Mouse (Mus musculus) kidney, embryonic 15.5 days (tissue): ENCODE measurements around the gene Gga3. TPM values are rescaled to one million over a fixed set of nuclear protein-coding genes. Genes with fewer than 3 reads are reported as not detected.

Experiments used
- ATAC-seq: fragments of 200-750 bp; cut with Nextera tagmentation; replicated peaks from 2 replicates; pipeline ENCODE4 v1.8.0; 2017; ENCODE audit warnings: moderate TSS enrichment; ENCODE audit not compliant: low FRiP score
- H3K27ac ChIP-seq: fragments of 300-500 bp; sonication (generic); 2 replicates; pipeline ENCODE4 v1.5.1; 2015; ENCODE audit warnings: mild to moderate bottlenecking, inconsistent platforms
- H3K27me3 ChIP-seq: fragments of 300-500 bp; sonication (generic); 2 replicates; pipeline ENCODE4 v1.6.1; 2015; ENCODE audit warnings: inconsistent platforms
- H3K36me3 ChIP-seq: fragments of 300-500 bp; sonication (generic); 2 replicates; pipeline ENCODE4 v1.6.1; 2015; ENCODE audit warnings: inconsistent platforms
- H3K4me1 ChIP-seq: fragments of 300-500 bp; sonication (generic); 2 replicates; pipeline ENCODE4 v1.6.1; 2015; ENCODE audit warnings: inconsistent platforms
- H3K4me2 ChIP-seq: fragments of 300-500 bp; sonication (generic); 2 replicates; pipeline ENCODE4 v1.6.1; 2015; ENCODE audit warnings: moderate library complexity, mild to moderate bottlenecking, inconsistent platforms
- H3K4me3 ChIP-seq: fragments of 300-500 bp; sonication (generic); replicated peaks from 2 replicates; pipeline ENCODE4 v1.5.1; 2015; ENCODE audit warnings: mild to moderate bottlenecking, inconsistent platforms
- H3K9ac ChIP-seq: fragments of 300-500 bp; sonication (generic); 2 replicates; pipeline ENCODE4 v1.6.1; 2015; ENCODE audit warnings: mild to moderate bottlenecking, inconsistent platforms
- H3K9me3 ChIP-seq: fragments of 300-500 bp; sonication (generic); replicated peaks from 2 replicates; pipeline ENCODE4 v1.6.1; 2016; ENCODE audit warnings: inconsistent platforms
- WGBS: fragments of 180-500 bp; shearing (Covaris S2); methylation state at CpG from one replicate; pipeline ENCODE4 v1.1.7; 2015; ENCODE audit warnings: mixed read lengths; 5-methylcytosine and 5-hydroxymethylcytosine counted together
- polyA plus RNA-seq: library from polyadenylated mRNA; unstranded; fragments of >200 nt; fragmentation: Nextera tagmentation; extraction: Ambion mirVana; gene quantifications from 2 replicates; pipeline ENCODE4 v1.2.1, GENCODE M21; 2015

Gene Gga3
- polyA plus RNA-seq, 1 experiment from 2014 or later = 20.7 TPM

DNA sequence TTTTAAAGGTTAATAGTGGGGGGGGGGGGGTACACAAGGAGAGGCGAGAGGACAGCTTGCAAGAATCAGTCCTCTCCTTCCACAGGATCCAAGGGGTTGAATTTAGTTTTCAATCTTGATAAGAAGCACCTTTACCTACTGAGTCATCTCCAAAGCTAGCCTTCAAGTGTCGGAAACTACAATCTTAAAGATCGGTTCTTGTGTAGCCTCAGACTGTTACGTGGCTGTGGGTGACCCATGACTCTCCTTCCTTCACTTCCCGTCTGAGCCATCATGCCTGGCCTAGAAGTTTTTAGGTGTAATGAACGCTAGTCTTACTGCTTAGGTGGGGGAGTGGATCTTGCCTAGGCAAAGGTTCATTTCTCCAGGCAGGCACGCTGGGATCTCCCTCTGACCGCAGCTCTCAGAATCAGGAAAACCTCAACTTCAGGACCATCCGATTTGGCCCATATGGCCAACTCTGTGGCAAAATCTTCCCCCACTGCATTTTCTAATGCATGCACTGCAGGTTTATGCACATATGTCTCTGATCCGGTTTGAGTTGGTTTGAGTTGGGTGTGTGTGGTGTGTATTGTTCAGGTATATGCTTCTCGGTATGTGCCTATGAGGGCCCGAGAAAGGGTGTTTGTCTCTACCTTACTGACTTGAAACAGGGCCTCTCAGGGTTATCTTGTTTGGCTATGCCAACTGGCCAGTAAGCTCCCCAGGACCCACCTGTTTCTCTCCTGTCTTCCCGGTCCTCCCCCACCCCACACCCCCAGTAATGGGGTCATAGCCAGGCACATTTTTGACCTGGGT is 26.1 kb upstream of the Gga3 start:
- Histone ChIP-seq H3K27ac (no peak overlapping the region), H3K27me3 (no peaks in the 10 kb centered on the region), H3K9me3 (no peaks in the 10 kb centered on the region), H3K4me1 (peaks cover 33% of the 10 kb centered on the region), H3K9ac (no peak overlapping the region), H3K4me2 (no peak overlapping the region), H3K4me3 (no peak overlapping the region), H3K36me3 (no peaks in the 10 kb centered on the region)
- WGBS = 79% methylated on average over 13 of the region's 13 CpGs
- no peak for ATAC-seq

DNA sequence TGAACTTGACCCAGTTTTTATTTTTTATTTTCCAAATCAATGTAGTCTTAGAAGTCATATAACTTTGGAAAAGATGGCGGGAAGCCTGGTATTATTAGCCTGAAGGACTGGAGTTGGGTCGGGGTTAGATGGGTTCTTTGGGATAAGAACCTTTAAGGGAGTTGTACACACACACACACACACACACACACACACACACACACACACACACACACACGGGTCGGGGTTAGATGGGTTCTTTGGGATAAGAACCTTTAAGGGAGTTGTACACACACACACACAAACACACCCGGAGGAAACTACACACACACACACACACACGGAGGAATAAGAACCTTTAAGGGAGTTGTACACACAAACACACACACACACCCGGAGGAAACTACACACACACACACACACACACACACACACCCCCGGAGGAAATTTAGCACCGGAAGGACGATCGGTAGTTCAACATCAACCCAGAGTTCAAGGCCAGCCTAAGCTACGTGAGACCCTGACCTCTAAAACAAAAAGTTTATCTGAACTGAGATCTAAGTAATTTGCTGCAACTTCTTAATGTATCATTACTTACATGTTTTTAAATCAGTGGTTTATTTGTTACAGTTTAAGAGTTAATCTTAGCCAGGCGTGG is 24.7 kb upstream of the Gga3 start:
- peaks cover 31% of the 10 kb centered on the region for H3K4me1 ChIP-seq
- peak overlapping the region; percentile 91 for H3K4me2 ChIP-seq
- H3K9ac ChIP-seq = peak overlapping the region; percentile 35; the same call in 1 of the 2 replicates
- peak overlapping the region; percentile 83 for H3K4me3 ChIP-seq
- no peak; the same call in 1 of the 2 replicates for ATAC-seq
- 50% methylated on average over 13 of the region's 13 CpGs for WGBS
- H3K27ac ChIP-seq = peak overlapping the region; percentile 60; the same call in 1 of the 2 replicates
- no peaks in the 10 kb centered on the region for H3K9me3 ChIP-seq
- H3K27me3 ChIP-seq = no peaks in the 10 kb centered on the region
- peaks cover 2% of the 10 kb centered on the region; the same call in 1 of the 2 replicates for H3K36me3 ChIP-seq

DNA sequence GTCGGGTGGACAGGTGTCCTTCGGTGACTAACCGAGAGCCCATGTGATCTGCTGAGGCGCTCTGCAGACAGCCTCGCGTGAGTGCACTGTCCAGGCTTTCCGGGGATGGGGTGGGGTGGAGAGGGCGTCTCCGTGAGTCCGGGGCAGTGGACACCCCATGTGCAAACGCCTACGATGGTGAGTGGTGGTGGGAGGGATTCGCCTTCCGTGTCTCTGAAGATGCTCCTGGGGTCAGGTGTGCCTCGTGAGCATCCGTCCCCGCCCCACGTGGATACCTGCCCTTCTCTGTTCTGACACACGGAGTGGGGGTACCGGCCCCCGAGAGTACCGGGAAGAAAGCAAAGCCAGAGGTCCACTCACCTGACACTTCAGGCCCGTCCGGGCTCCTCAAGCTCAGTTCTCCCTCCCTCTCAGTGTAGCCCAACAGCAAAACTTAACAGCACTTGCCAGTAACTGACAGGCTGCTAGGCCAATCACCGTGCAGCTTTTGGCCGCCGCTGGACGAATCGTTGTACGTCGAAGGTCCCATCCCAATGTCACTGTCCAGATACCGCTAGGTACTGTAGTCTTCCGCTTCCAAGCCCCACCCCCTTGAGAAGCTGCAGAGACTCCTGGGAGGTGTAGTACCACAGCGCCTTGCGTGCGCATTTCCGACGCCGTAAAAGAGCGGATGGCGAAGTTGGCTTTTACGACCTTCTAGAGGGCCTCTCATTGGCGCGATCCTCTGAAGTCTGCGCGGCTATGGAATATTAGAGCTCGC is 24.0 kb upstream of the Gga3 start, which contains the start of gene Slc25a19:
Slc25a19 (minus strand) TSS at position 591 of the 760 bp plus-strand sequence.
- H3K36me3 ChIP-seq = peaks cover 9% of the 10 kb centered on the region
- peak within 1 kb of the TSS; percentile 73 for H3K9ac ChIP-seq
- peak within 1 kb of the TSS; percentile 83 for H3K4me3 ChIP-seq
- H3K27me3 ChIP-seq = no peaks in the 10 kb centered on the region
- peak within 1 kb of the TSS; percentile 91 for H3K4me2 ChIP-seq
- peak within 1 kb of the TSS; percentile 71 for H3K27ac ChIP-seq
- no peaks in the 10 kb centered on the region for H3K9me3 ChIP-seq
- under 1% methylated on average over 47 of the region's 47 CpGs for WGBS
- H3K4me1 ChIP-seq = peaks cover 31% of the 10 kb centered on the region
- ATAC-seq = peak; percentile 98

- Histone ChIP-seq H3K4me1 (peaks cover 31% of the 10 kb centered on the region), H3K27me3 (no peaks in the 10 kb centered on the region), H3K4me3 (peak overlapping the region; percentile 83), H3K27ac (peak overlapping the region; percentile 30), H3K4me2 (peak overlapping the region; percentile 91), H3K36me3 (peaks cover 18% of the 10 kb centered on the region), H3K9me3 (no peaks in the 10 kb centered on the region), H3K9ac (peak overlapping the region; percentile 73)
- ATAC-seq = no peak
- 38% methylated on average over 11 of the region's 11 CpGs for WGBS
These were observed 23.2 kb upstream of the Gga3 start for GRCm38 (mm10) chr11:115626824-115627616.

DNA sequence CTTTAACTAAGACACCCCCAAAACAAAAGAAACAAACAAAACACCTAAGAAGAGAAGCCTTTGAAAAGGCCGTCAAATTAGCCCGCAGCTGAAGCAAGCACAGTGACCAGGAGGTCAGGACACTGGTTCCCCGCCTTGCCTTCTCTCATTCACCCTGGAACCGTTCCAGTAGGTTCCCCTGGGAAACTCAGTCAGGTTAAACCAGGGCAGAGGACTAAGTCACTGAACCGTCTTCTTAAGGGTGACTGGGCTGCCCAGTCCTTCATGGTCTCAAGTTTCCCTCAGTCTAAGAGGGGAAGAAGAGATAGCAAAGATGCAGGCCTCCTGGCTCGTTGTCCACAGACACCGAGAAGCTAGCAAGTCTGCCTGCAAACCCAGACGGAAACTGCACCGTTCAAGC is 22.0 kb upstream of the Gga3 start:
- Histone ChIP-seq H3K4me3 (0 out of 2 replicates have a peak overlapping the region, but pooled peaks have one; percentile 12), H3K4me1 (peaks cover 26% of the 10 kb centered on the region), H3K27me3 (no peaks in the 10 kb centered on the region), H3K9ac (peak overlapping the region; percentile 12; the same call in 1 of the 2 replicates), H3K36me3 (peaks cover 27% of the 10 kb centered on the region), H3K4me2 (peak overlapping the region; percentile 91), H3K9me3 (no peaks in the 10 kb centered on the region), H3K27ac (peak overlapping the region; percentile 70)
- WGBS = 52% methylated on average over 9 of the region's 9 CpGs
- 0 out of 2 replicates have a peak, but pooled peaks have one; percentile 10 for ATAC-seq

GRCm38 (mm10) chr11:115623487-115624070 is 19.7 kb upstream of the Gga3 start:
- ATAC-seq = no peak
- H3K4me3 ChIP-seq = no peak overlapping the region
- no peak overlapping the region for H3K27ac ChIP-seq
- H3K36me3 ChIP-seq = peaks cover 48% of the 10 kb centered on the region
- no peak overlapping the region for H3K4me2 ChIP-seq
- 76% methylated on average over 9 of the region's 9 CpGs for WGBS
- H3K9me3 ChIP-seq = no peaks in the 10 kb centered on the region
- H3K4me1 ChIP-seq = peaks cover 26% of the 10 kb centered on the region
- no peak overlapping the region for H3K9ac ChIP-seq
- no peaks in the 10 kb centered on the region for H3K27me3 ChIP-seq

GRCm38 (mm10) chr11:115619949-115620348 is 16.1 kb upstream of the Gga3 start:
- Histone ChIP-seq H3K9me3 (no peaks in the 10 kb centered on the region), H3K4me2 (no peak overlapping the region), H3K27me3 (no peaks in the 10 kb centered on the region), H3K27ac (no peak overlapping the region), H3K36me3 (peaks cover 76% of the 10 kb centered on the region), H3K4me3 (no peak overlapping the region), H3K4me1 (peaks cover 12% of the 10 kb centered on the region), H3K9ac (no peak overlapping the region)
- WGBS = 93% methylated on average over 7 of the region's 7 CpGs
- no peak for ATAC-seq

GRCm38 (mm10) chr11:115618732-115619516 is 15.1 kb upstream of the Gga3 start:
- Histone ChIP-seq H3K9me3 (no peaks in the 10 kb centered on the region), H3K36me3 (peaks cover 80% of the 10 kb centered on the region), H3K4me2 (no peak overlapping the region), H3K27me3 (no peaks in the 10 kb centered on the region), H3K4me1 (peaks cover 22% of the 10 kb centered on the region), H3K9ac (no peak overlapping the region), H3K27ac (no peak overlapping the region), H3K4me3 (no peak overlapping the region)
- no peak for ATAC-seq
- 88% methylated on average over 16 of the region's 16 CpGs for WGBS

GRCm38 (mm10) chr11:115618001-115618400 is 14.2 kb upstream of the Gga3 start:
- Histone ChIP-seq H3K4me3 (no peak overlapping the region), H3K4me2 (no peak overlapping the region), H3K9me3 (no peaks in the 10 kb centered on the region), H3K27ac (no peak overlapping the region), H3K9ac (no peak overlapping the region), H3K27me3 (no peaks in the 10 kb centered on the region), H3K36me3 (peaks cover 72% of the 10 kb centered on the region), H3K4me1 (peaks cover 32% of the 10 kb centered on the region)
- WGBS = 83% methylated on average over 2 of the region's 2 CpGs
- no peak for ATAC-seq

DNA sequence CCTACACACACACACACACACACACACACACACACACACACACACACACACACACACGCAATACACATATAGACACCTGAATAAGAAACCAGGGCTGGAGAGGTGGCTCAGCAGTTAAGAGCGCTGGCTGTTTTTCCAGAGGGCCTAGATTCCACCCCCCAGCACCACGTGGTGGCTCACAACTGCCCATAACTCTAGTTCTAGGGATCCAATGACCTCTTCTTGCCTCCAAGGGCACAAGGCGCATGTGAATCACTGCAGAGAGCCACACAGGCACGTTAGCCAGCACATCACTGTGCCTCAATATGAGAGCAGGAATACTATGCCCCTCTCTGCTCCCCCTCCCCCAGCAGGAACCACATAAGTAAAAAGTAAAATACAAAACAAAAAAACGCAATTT is 13.0 kb upstream of the Gga3 start:
- Histone ChIP-seq H3K36me3 (peaks cover 61% of the 10 kb centered on the region), H3K9ac (no peak overlapping the region), H3K27ac (no peak overlapping the region), H3K4me3 (no peak overlapping the region), H3K4me2 (no peak overlapping the region), H3K27me3 (no peaks in the 10 kb centered on the region), H3K4me1 (peaks cover 38% of the 10 kb centered on the region), H3K9me3 (no peaks in the 10 kb centered on the region)
- no peak for ATAC-seq
- WGBS = 74% methylated on average over 6 of the region's 6 CpGs
